Mouse (Mus musculus) liver, embryonic 13.5 days (tissue): Measurements from ENCODE around the gene Pcolce. TPM values are rescaled to one million over a fixed set of nuclear protein-coding genes. Genes with fewer than 3 reads are reported as not detected.

ENCODE experiments used
- ATAC-seq: fragments of 200-750 bp; cut with Nextera tagmentation; 2 replicates; pipeline ENCODE4 v1.8.0; 2017; ENCODE audit warnings: low read depth, mild to moderate bottlenecking, moderate number of reproducible peaks, moderate library complexity
- DNase-seq: peaks from one replicate; pipeline ENCODE4 v3.0.0; 2022
- H3K27ac ChIP-seq: fragments of 300-500 bp; sonication (generic); 2 replicates; pipeline ENCODE4 v1.5.1; 2015; ENCODE audit warnings: moderate library complexity, mild to moderate bottlenecking, inconsistent platforms
- H3K27me3 ChIP-seq: fragments of 300-500 bp; sonication (generic); 2 replicates; pipeline ENCODE4 v1.6.1; 2015; ENCODE audit warnings: mild to moderate bottlenecking, inconsistent platforms
- H3K36me3 ChIP-seq: fragments of 300-500 bp; sonication (generic); 2 replicates; pipeline ENCODE4 v1.6.1; 2015; ENCODE audit warnings: mild to moderate bottlenecking, inconsistent platforms
- H3K4me1 ChIP-seq: fragments of 300-500 bp; sonication (generic); replicated peaks from 2 replicates; pipeline ENCODE4 v1.6.1; 2015; ENCODE audit warnings: inconsistent platforms
- H3K4me2 ChIP-seq: fragments of 300-500 bp; sonication (generic); 2 replicates; pipeline ENCODE4 v1.6.1; 2015; ENCODE audit warnings: inconsistent platforms, mild to moderate bottlenecking, moderate library complexity
- H3K4me3 ChIP-seq: fragments of 300-500 bp; sonication (generic); replicated peaks from 2 replicates; pipeline ENCODE4 v1.5.1; 2015; ENCODE audit warnings: mild to moderate bottlenecking, inconsistent platforms
- H3K9ac ChIP-seq: fragments of 300-500 bp; sonication (generic); 2 replicates; pipeline ENCODE4 v1.6.1; 2015; ENCODE audit warnings: mild to moderate bottlenecking, inconsistent platforms
- H3K9me3 ChIP-seq: fragments of 300-500 bp; sonication (generic); replicated peaks from 2 replicates; pipeline ENCODE4 v1.6.1; 2016; ENCODE audit warnings: inconsistent platforms
- WGBS: fragments of 180-500 bp; shearing (Covaris S2); methylation state at CpG from one replicate; pipeline ENCODE4 v1.1.7; 2015; ENCODE audit not compliant: insufficient replicate concordance; 5-methylcytosine and 5-hydroxymethylcytosine counted together
- polyA plus RNA-seq: library from polyadenylated mRNA; unstranded; fragments of >200 nt; fragmentation: Nextera tagmentation; extraction: Ambion mirVana; gene quantifications from 2 replicates; pipeline ENCODE4 v1.2.1, GENCODE M21; 2015

The Pcolce gene
- polyA plus RNA-seq, 1 experiment from 2014 or later: 15.5 TPM

DNA sequence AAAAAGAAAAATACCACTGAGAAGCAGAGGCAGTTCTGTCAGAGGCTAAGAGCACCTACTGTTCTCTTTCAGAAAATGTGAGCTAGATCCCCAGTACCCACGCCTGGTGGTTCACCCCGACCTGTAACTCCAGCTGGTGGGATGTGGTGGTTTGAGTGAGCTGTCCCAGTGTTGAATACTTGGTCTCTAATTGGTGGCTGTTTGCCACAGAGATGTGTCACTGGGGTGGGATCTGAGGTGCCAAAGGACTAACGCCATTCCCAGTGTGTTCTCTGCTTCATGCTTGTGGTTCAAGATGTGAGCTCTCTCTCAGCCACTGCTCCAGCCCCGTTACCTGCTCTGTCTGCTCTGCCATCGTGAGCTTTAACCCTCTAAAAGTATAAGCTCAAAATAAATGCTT is 23.1 kb downstream of the Pcolce start:
- no peaks in the 10 kb centered on the region for H3K27me3 ChIP-seq

GRCm38 (mm10) chr5:137584976-137585375 is 28.6 kb downstream of the Pcolce start:
- no peak overlapping the region for H3K9ac ChIP-seq
- peaks cover 7% of the 10 kb centered on the region for H3K9me3 ChIP-seq
- ATAC-seq (no peak), DNase-seq (peak; percentile 36)
- peaks cover 17% of the 10 kb centered on the region for H3K4me1 ChIP-seq
- H3K27ac ChIP-seq: no peak overlapping the region
- H3K27me3 ChIP-seq: 0 out of 2 replicates have a peak, but pooled peaks cover 9% of the 10 kb centered on the region
- no peak overlapping the region for H3K4me3 ChIP-seq
- 23% methylated on average over 8 of the region's 8 CpGs for WGBS
- H3K4me2 ChIP-seq: no peak overlapping the region
- H3K36me3 ChIP-seq: peaks cover 43% of the 10 kb centered on the region

More for the DNA sequence above, 23.1 kb downstream of the Pcolce start:
- Histone ChIP-seq H3K4me1 (peaks cover 4% of the 10 kb centered on the region; the same call in 1 of the 2 replicates), H3K9me3 (peaks cover 7% of the 10 kb centered on the region), H3K4me2 (no peak overlapping the region), H3K4me3 (no peak overlapping the region), H3K27ac (no peak overlapping the region), H3K9ac (no peak overlapping the region), H3K36me3 (peaks cover 13% of the 10 kb centered on the region)
- ATAC-seq (no peak), DNase-seq (no peak)
- WGBS: 74% methylated on average over 5 of the region's 5 CpGs

DNA sequence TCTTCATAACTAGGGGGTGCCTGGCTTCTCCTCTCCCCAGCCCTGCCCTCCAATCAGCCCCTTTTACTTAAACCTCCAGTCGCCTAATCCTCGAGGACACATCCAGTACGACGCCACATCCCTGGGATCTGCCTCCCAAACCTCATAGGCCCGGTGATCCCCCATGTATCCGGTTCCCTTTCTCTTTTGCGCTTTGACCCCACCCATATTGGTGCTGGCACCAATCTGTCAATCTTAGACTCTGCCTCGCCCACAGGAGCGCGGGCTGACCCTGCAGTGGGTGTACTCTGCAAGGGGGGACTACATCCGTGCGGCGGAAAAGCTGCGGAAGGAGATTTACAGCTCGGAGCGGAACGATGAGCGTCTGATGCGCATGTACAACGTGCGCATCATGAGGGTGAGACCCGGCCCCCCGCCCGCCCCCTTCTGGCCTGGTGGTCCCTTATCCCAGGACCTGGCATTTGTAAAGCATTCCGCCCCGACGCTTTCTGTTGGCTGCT is 29.9 kb downstream of the Pcolce start:
- DNase-seq (no peak), ATAC-seq (0 out of 2 replicates have a peak, but pooled peaks have one; percentile 28)
- WGBS: 39% methylated on average over 27 of the region's 27 CpGs
- H3K4me2 ChIP-seq: peak overlapping the region; percentile 25
- no peak overlapping the region for H3K9ac ChIP-seq
- H3K36me3 ChIP-seq: peaks cover 56% of the 10 kb centered on the region
- H3K27ac ChIP-seq: no peak overlapping the region
- peaks cover 7% of the 10 kb centered on the region for H3K9me3 ChIP-seq
- H3K27me3 ChIP-seq: 0 out of 2 replicates have a peak, but pooled peaks cover 9% of the 10 kb centered on the region
- H3K4me3 ChIP-seq: 0 out of 2 replicates have a peak overlapping the region, but pooled peaks have one; percentile 18
- peaks cover 29% of the 10 kb centered on the region for H3K4me1 ChIP-seq

- Histone ChIP-seq H3K9me3 (peaks cover 6% of the 10 kb centered on the region), H3K4me1 (peaks cover 30% of the 10 kb centered on the region), H3K36me3 (peaks cover 65% of the 10 kb centered on the region), H3K9ac (no peak overlapping the region), H3K27ac (no peak overlapping the region), H3K4me2 (no peak overlapping the region), H3K27me3 (0 out of 2 replicates have a peak, but pooled peaks cover 9% of the 10 kb centered on the region), H3K4me3 (no peak overlapping the region)
- ATAC-seq (no peak), DNase-seq (no peak)
- 59% methylated on average over 8 of the region's 8 CpGs for WGBS
These were observed 30.9 kb downstream of the Pcolce start for GRCm38 (mm10) chr5:137582702-137583101.

GRCm38 (mm10) chr5:137580246-137580645 is 33.3 kb downstream of the Pcolce start:
- H3K27me3 ChIP-seq: 0 out of 2 replicates have a peak, but pooled peaks cover 9% of the 10 kb centered on the region
- H3K9me3 ChIP-seq: no peaks in the 10 kb centered on the region
- no peak overlapping the region for H3K9ac ChIP-seq
- H3K27ac ChIP-seq: peak overlapping the region; percentile 29; the same call in 1 of the 2 replicates
- ATAC-seq: peak; percentile 30
- 52% methylated on average over 6 of the region's 6 CpGs for WGBS
- no peak for DNase-seq
- H3K4me1 ChIP-seq: peaks cover 30% of the 10 kb centered on the region
- no peak overlapping the region for H3K4me3 ChIP-seq
- H3K36me3 ChIP-seq: peaks cover 72% of the 10 kb centered on the region
- no peak overlapping the region for H3K4me2 ChIP-seq

- Histone ChIP-seq H3K4me3 (0 out of 2 replicates have a peak overlapping the region, but pooled peaks have one; percentile 1), H3K4me2 (peak overlapping the region; percentile 30), H3K27me3 (no peaks in the 10 kb centered on the region), H3K36me3 (peaks cover 61% of the 10 kb centered on the region), H3K27ac (no peak overlapping the region), H3K9me3 (no peaks in the 10 kb centered on the region), H3K4me1 (peaks cover 59% of the 10 kb centered on the region), H3K9ac (no peak overlapping the region)
- 39% methylated on average over 27 of the region's 27 CpGs for WGBS
- DNase-seq (no peak), ATAC-seq (no peak)
These were observed 39.1 kb downstream of the Pcolce start for GRCm38 (mm10) chr5:137574470-137574901.

- Histone ChIP-seq H3K4me1 (peaks cover 67% of the 10 kb centered on the region), H3K9ac (peak overlapping the region; percentile 80), H3K36me3 (peaks cover 29% of the 10 kb centered on the region), H3K27me3 (0 out of 2 replicates have a peak, but pooled peaks cover 6% of the 10 kb centered on the region), H3K9me3 (no peaks in the 10 kb centered on the region), H3K4me3 (peak overlapping the region; percentile 71), H3K27ac (peak overlapping the region; percentile 95), H3K4me2 (peak overlapping the region; percentile 95)
- 17% methylated on average over 17 of the region's 17 CpGs for WGBS
- ATAC-seq: peak; percentile 94
- peak; percentile 83 for DNase-seq
These were observed 42.6 kb downstream of the Pcolce start for GRCm38 (mm10) chr5:137570691-137571586.

DNA sequence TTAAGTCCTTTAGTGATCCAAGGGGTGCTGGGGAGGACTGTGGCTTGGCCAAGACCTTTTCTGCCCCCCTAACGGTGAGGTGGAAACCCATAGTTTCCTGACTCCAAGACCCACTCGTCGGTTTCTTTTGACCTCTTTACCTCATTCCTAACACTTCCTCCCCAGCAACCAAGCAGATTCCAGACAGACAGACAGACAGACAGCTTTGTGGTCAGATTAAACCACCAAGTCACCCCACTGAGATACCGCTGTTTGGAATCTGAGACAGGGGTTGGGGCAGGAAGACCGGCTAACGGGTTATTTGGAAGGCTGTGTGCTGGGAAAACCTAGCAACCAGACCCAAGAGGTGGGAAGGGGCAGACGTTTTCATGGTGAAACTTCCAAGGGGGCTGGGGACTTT is 43.4 kb downstream of the Pcolce start:
- H3K9ac ChIP-seq: peak overlapping the region; percentile 80
- H3K36me3 ChIP-seq: peaks cover 24% of the 10 kb centered on the region
- DNase-seq (peak; percentile 29), ATAC-seq (no peak)
- H3K4me2 ChIP-seq: peak overlapping the region; percentile 95
- H3K27me3 ChIP-seq: peaks cover 9% of the 10 kb centered on the region; the same call in 1 of the 2 replicates
- peak overlapping the region; percentile 71 for H3K4me3 ChIP-seq
- 5% methylated on average over 7 of the region's 7 CpGs for WGBS
- H3K27ac ChIP-seq: peak overlapping the region; percentile 95
- H3K4me1 ChIP-seq: peaks cover 67% of the 10 kb centered on the region
- no peaks in the 10 kb centered on the region for H3K9me3 ChIP-seq

DNA sequence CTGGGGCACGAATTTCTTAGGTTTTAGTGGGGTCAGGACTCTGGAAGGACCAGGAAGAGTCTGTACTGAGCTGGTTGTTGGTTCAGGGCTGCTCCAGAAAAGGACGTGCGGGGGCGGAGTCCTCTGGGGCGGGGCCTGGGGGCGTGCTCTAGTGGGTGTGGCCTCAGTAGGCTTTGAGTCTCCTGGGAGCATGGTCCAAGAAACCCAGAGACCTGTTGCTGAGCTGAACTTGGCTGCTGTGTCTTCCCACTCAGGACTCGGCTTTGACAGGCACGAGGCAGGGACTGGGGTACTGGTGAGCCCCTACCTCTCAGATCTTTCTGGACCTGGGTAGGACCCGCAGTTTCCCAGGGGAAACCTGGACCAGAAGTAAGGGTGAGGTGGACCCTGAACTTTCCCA is 43.9 kb downstream of the Pcolce start, which contains the start of gene Tfr2:
TSS of gene Tfr2 (plus strand) at position 176 of the 400 bp plus-strand sequence.
- Histone ChIP-seq H3K27me3 (peaks cover 9% of the 10 kb centered on the region; the same call in 1 of the 2 replicates), H3K4me3 (peak within 1 kb of the TSS; percentile 71), H3K4me1 (peaks cover 66% of the 10 kb centered on the region), H3K4me2 (peak within 1 kb of the TSS; percentile 95), H3K36me3 (peaks cover 18% of the 10 kb centered on the region), H3K27ac (peak within 1 kb of the TSS; percentile 95), H3K9ac (peak within 1 kb of the TSS; percentile 80), H3K9me3 (no peaks in the 10 kb centered on the region)
- 4% methylated on average over 9 of the region's 9 CpGs for WGBS
- ATAC-seq (peak; percentile 80), DNase-seq (peak; percentile 92)

DNA sequence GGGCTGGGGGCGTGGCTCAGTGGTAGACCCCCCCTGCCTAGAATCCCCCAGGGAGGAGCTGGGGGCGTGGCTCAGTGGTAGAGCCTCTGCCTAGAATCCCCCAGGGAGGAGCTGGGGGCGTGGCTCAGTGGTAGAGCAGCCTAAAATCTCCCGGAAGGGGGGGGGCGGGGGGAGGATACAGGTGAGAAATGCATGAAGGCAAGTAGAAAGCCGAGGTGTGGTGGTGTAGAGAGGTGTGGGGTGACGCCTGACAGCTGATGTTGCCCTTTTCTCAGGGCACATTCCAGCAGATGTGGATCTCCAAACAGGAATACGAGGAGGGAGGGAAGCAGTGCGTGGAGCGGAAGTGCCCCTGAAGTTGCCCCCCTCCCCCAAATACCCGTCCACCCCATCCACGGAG is 44.6 kb downstream of the Pcolce start:
- Histone ChIP-seq H3K4me2 (peak overlapping the region; percentile 95), H3K4me3 (peak overlapping the region; percentile 71), H3K27ac (peak overlapping the region; percentile 95), H3K9ac (peak overlapping the region; percentile 80; the same call in 1 of the 2 replicates), H3K4me1 (peaks cover 59% of the 10 kb centered on the region), H3K36me3 (peaks cover 12% of the 10 kb centered on the region), H3K9me3 (no peaks in the 10 kb centered on the region), H3K27me3 (peaks cover 9% of the 10 kb centered on the region; the same call in 1 of the 2 replicates)
- 59% methylated on average over 12 of the region's 12 CpGs for WGBS
- ATAC-seq (no peak), DNase-seq (no peak)

- peaks cover 52% of the 10 kb centered on the region for H3K4me1 ChIP-seq
- no peak overlapping the region for H3K4me2 ChIP-seq
- H3K36me3 ChIP-seq: peaks cover 7% of the 10 kb centered on the region; the same call in 1 of the 2 replicates
- no peak overlapping the region for H3K27ac ChIP-seq
- H3K4me3 ChIP-seq: no peak overlapping the region
- no peak overlapping the region for H3K9ac ChIP-seq
- 75% methylated on average over 8 of the region's 8 CpGs for WGBS
- DNase-seq (no peak), ATAC-seq (no peak)
- no peaks in the 10 kb centered on the region for H3K9me3 ChIP-seq
- peaks cover 9% of the 10 kb centered on the region; the same call in 1 of the 2 replicates for H3K27me3 ChIP-seq
These were observed 45.3 kb downstream of the Pcolce start for GRCm38 (mm10) chr5:137568223-137568798.
